Mouse (Mus musculus) erythroblast, embryonic 14.5 days (primary cell): ENCODE measurements around the gene Dennd5b.

Experiments
- GATA1 ChIP-seq: IDR thresholded peaks from 2 replicates; pipeline ENCODE4 v1.6.1; 2012; ENCODE audit warnings: low read length, inconsistent platforms, mixed read lengths
- TAL1 ChIP-seq: IDR thresholded peaks from 3 replicates; pipeline ENCODE4 v1.6.1; 2012; ENCODE audit warnings: low read length, inconsistent platforms, mixed read lengths

DNA sequence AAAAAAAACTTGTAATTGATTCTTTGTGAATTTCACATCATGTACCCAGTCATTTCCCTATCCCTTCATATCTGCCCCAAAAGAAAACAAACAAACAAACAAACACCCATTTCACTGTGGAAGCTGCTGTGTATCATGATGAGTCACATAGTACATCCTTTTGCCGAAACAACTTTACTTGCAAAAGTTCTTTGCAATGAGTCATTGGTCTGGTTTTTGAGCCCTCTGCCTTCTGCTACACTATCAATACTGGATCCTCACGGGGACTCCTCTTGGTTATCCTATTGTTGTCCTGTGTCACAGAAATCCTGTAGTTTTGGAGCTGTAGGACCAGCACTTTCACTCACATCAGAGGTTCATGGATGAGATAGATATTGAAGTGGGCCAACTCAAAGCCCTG lies 7.4 kb upstream of the Dennd5b start:
- no peak for TF ChIP-seq TAL1
- no peak for TF ChIP-seq GATA1
